In genomic region chr7:118102231-118102630, GRCm38 (mm10) we compare ENCODE assay signal across 9 mouse cellular contexts. TPM values are rescaled to one million over a fixed set of nuclear protein-coding genes. Genes with fewer than 3 reads are reported as not detected.
DNase-seq lines count a peak whose midpoint lies in the region; ATAC-seq and TF ChIP-seq lines count a peak whose summit lies in the region.
"Had no signal": no experiment of that assay in that cellular context is flagged by ENCODE, and none has a peak within 500 bp of the region (broad histone marks: within the 10 kb centered on the region; RNA-seq: fewer than 3 reads in every experiment).

No protein-coding gene starts in this region.

- H3K27me3 ChIP-seq in ES-Bruce4 (ENCODE audit: control insufficient read depth, insufficient read depth, low read length, poor library complexity, severe bottlenecking) = no peaks in the 10 kb centered on the region
- no peaks in the 10 kb centered on the region for H3K27me3 ChIP-seq in forebrain, embryonic 15.5 days
- no peaks in the 10 kb centered on the region for H3K27me3 ChIP-seq in lung, embryonic 14.5 days (ENCODE audit: insufficient read depth, low read length)

- H3K9me3 ChIP-seq in ES-Bruce4 (replicated peaks; ENCODE audit: control insufficient read depth, insufficient read depth, low read length, poor library complexity, severe bottlenecking) = no peaks in the 10 kb centered on the region
- H3K9me3 ChIP-seq in forebrain, embryonic 15.5 days = no peaks in the 10 kb centered on the region
- no peaks in the 10 kb centered on the region for H3K9me3 ChIP-seq in lung, embryonic 14.5 days (ENCODE audit: low read depth, low read length)

- TF ChIP-seq EP300 in ES-Bruce4 (IDR thresholded peaks at IDR 0.05; ENCODE audit: insufficient read depth, low read depth, low read length) = no peak

- TF ChIP-seq POLR2A in ES-Bruce4 (IDR thresholded peaks at IDR 0.05; ENCODE audit: insufficient read depth, low read length) = no peak
- no peak for TF ChIP-seq POLR2A in bone marrow, adult 2 months (IDR thresholded peaks at IDR 0.05; ENCODE audit: borderline replicate concordance, control insufficient read depth, low read depth, low read length)

- peak; percentile 29 for TF ChIP-seq CTCF in ES-Bruce4 (IDR thresholded peaks at IDR 0.05; ENCODE audit: low read depth, low read length)
- peak; percentile 43 for TF ChIP-seq CTCF in bone marrow, adult 2 months (IDR thresholded peaks at IDR 0.05; ENCODE audit: control insufficient read depth, insufficient read depth, low read length)
- TF ChIP-seq CTCF in lung, embryonic 14.5 days (IDR thresholded peaks at IDR 0.05; ENCODE audit: low read depth) = peak; percentile 95

- no peak overlapping the region; the same call in 1 of the 2 replicates for H3K27ac ChIP-seq in ES-Bruce4 (ENCODE audit: insufficient read depth, low read length)
- no peak overlapping the region for H3K27ac ChIP-seq in bone marrow, adult 2 months (ENCODE audit: control insufficient read depth, insufficient read depth, low read depth, low read length, poor library complexity)
- no peak overlapping the region for H3K27ac ChIP-seq in forebrain, embryonic 15.5 days (replicated peaks)
- no peak overlapping the region for H3K27ac ChIP-seq in lung, embryonic 14.5 days (ENCODE audit: low read depth)
- H3K27ac ChIP-seq: macrophage had no signal

- peak; percentile 43 to 57 for DNase-seq in layer of hippocampus, postnatal 10 days (ENCODE audit: low spot score in 2 of 2)
- DNase-seq in layer of hippocampus, postnatal 25 days (ENCODE audit: extremely low spot score in 1 of 2, low spot score in 1 of 2) = no peak
- peak; percentile 88 for DNase-seq in lung, embryonic 14.5 days
- peak; percentile 62 for DNase-seq in retina, postnatal 7 days (ENCODE audit: low read depth, low spot score)
- DNase-seq in gastrocnemius, postnatal 14 days = no peak

- no peak overlapping the region for H3K9ac ChIP-seq in ES-Bruce4 (ENCODE audit: low read depth, poor library complexity, severe bottlenecking)
- no peak overlapping the region for H3K9ac ChIP-seq in forebrain, embryonic 15.5 days (replicated peaks)
- no peak overlapping the region for H3K9ac ChIP-seq in lung, embryonic 14.5 days

- peaks cover 6% of the 10 kb centered on the region for H3K4me1 ChIP-seq in ES-Bruce4 (ENCODE audit: control insufficient read depth, insufficient read depth, low read length)
- no peaks in the 10 kb centered on the region for H3K4me1 ChIP-seq in bone marrow, adult 2 months (ENCODE audit: control insufficient read depth, insufficient read depth, low read length)
- no peaks in the 10 kb centered on the region for H3K4me1 ChIP-seq in forebrain, embryonic 15.5 days
- no peaks in the 10 kb centered on the region for H3K4me1 ChIP-seq in lung, embryonic 14.5 days (ENCODE audit: insufficient read depth)

- no peak overlapping the region for H3K4me2 ChIP-seq in forebrain, embryonic 15.5 days (replicated peaks)
- no peak overlapping the region for H3K4me2 ChIP-seq in lung, embryonic 14.5 days

- ATAC-seq in forebrain, embryonic 15.5 days (replicated peaks) = peak; percentile 15; the same call in 1 of the 2 replicates
- no peak for ATAC-seq in lung, embryonic 14.5 days (ENCODE audit: insufficient read depth)

- peaks cover 24% of the 10 kb centered on the region for H3K36me3 ChIP-seq in ES-Bruce4 (ENCODE audit: control insufficient read depth, insufficient read depth, low read length, poor library complexity, severe bottlenecking)
- peaks cover 30% of the 10 kb centered on the region for H3K36me3 ChIP-seq in forebrain, embryonic 15.5 days
- H3K36me3 ChIP-seq in lung, embryonic 14.5 days (ENCODE audit: insufficient read depth) = peaks cover 31% of the 10 kb centered on the region

- intact Hi-C loops in gastrocnemius, postnatal 14 days (cut with DNase I; ENCODE audit: low total_unique reads) = no loop called here

- no peak overlapping the region for H3K4me3 ChIP-seq in ES-Bruce4 (ENCODE audit: low read depth, low read length)
- H3K4me3 ChIP-seq in bone marrow, adult 2 months (replicated peaks; ENCODE audit: control insufficient read depth, low read depth, low read length) = no peak overlapping the region
- H3K4me3 ChIP-seq in forebrain, embryonic 15.5 days = no peak overlapping the region
- H3K4me3 ChIP-seq in lung, embryonic 14.5 days (ENCODE audit: low read depth, low read length) = no peak overlapping the region

- 54% methylated on average over 4 of the region's 4 CpGs for WGBS in bone marrow, adult 2 months
- WGBS in forebrain, embryonic 15.5 days = 40% methylated on average over 4 of the region's 4 CpGs
- WGBS in lung, embryonic 14.5 days = 49% methylated on average over 4 of the region's 4 CpGs

RNA-seq across cellular contexts. Expression of gene Rps15a, which starts 13.8 kb away (rescaled TPM):
- 100 to 1,000 TPM; 514 TPM for total RNA-seq in layer of hippocampus, postnatal 10 days (2021)
- 100 to 1,000 TPM; 374 to 432 TPM for total RNA-seq in layer of hippocampus, postnatal 25 days (2021)
- polyA plus RNA-seq in ES-Bruce4 (2011; ENCODE audit: insufficient read depth, insufficient read length, low read depth, missing spikeins) = 2,423 and 2,841 TPM in 2 replicates
- 986 and 1,535 TPM in 2 replicates for polyA plus RNA-seq in bone marrow, adult 2 months (2011; ENCODE audit: insufficient read depth, insufficient read length, low replicate concordance, missing spikeins)
- 524 and 546 TPM in 2 replicates for polyA plus RNA-seq in forebrain, embryonic 15.5 days (2015; fragmentation: Nextera tagmentation; extraction: Ambion mirVana)
- polyA plus RNA-seq in lung, embryonic 14.5 days (2014; fragmentation: Nextera tagmentation; extraction: Ambion mirVana) = 868 and 955 TPM in 2 replicates
- total RNA-seq in gastrocnemius, postnatal 14 days (2021) = 100 to 1,000 TPM; 566 to 601 TPM

RNA-seq across cellular contexts. Expression of gene Arl6ip1, which starts 27.2 kb away (rescaled TPM):
- 100 to 1,000 TPM; 225 to 227 TPM for total RNA-seq in layer of hippocampus, postnatal 10 days (2021)
- 100 to 1,000 TPM; 275 to 286 TPM for total RNA-seq in layer of hippocampus, postnatal 25 days (2021)
- 330 and 346 TPM in 2 replicates for polyA plus RNA-seq in ES-Bruce4 (2011; ENCODE audit: insufficient read depth, insufficient read length, low read depth, missing spikeins)
- polyA plus RNA-seq in bone marrow, adult 2 months (2011; ENCODE audit: insufficient read depth, insufficient read length, low replicate concordance, missing spikeins) = 130 and 142 TPM in 2 replicates
- 592 and 601 TPM in 2 replicates for polyA plus RNA-seq in forebrain, embryonic 15.5 days (2015; fragmentation: Nextera tagmentation; extraction: Ambion mirVana)
- 352 and 375 TPM in 2 replicates for polyA plus RNA-seq in lung, embryonic 14.5 days (2014; fragmentation: Nextera tagmentation; extraction: Ambion mirVana)
- total RNA-seq in gastrocnemius, postnatal 14 days (2021) = 10 to 100 TPM; 18.1 to 19.1 TPM

Comparison
In these comparisons a context has a peak if more than half of its experiments do, and no peak if none do; other contexts are left out.
1. DNase-seq: peak in layer of hippocampus, postnatal 10 days (2 of 2), lung, embryonic 14.5 days (single experiment) and retina, postnatal 7 days (single experiment); none in layer of hippocampus, postnatal 25 days (0 of 2) and gastrocnemius, postnatal 14 days (single experiment).
2. CTCF ChIP-seq: peak in every context shown above with its lines; median percentile 95 in lung, embryonic 14.5 days; 43 in bone marrow, adult 2 months; 29 in ES-Bruce4.